ENCODE assay signal across 14 mouse cellular contexts in genomic region chr13:9405399-9405798, GRCm38 (mm10).
"Had no signal": no experiment of that assay in that cellular context is flagged by ENCODE, and none has a peak within 500 bp of the region (broad histone marks: within the 10 kb centered on the region; RNA-seq: fewer than 3 reads in every experiment).

No protein-coding gene starts in this region.

- H3K4me1 ChIP-seq: limb, embryonic 13.5 days; midbrain, embryonic 12.5 days; neural tube, embryonic 13.5 days had no signal

- H3K9ac ChIP-seq: limb, embryonic 13.5 days; liver, embryonic 14.5 days; midbrain, embryonic 12.5 days; neural tube, embryonic 13.5 days had no signal

- H3K4me3 ChIP-seq: limb, embryonic 13.5 days; midbrain, embryonic 12.5 days; neural tube, embryonic 13.5 days had no signal

- H3K27me3 ChIP-seq: limb, embryonic 13.5 days; midbrain, embryonic 12.5 days; neural tube, embryonic 13.5 days had no signal

- H3K4me2 ChIP-seq: limb, embryonic 13.5 days; midbrain, embryonic 12.5 days; neural tube, embryonic 13.5 days had no signal

- ATAC-seq: intestine, postnatal 0 days; midbrain, embryonic 16.5 days had no signal

- H3K27ac ChIP-seq: limb, embryonic 13.5 days; liver, embryonic 14.5 days; midbrain, embryonic 12.5 days; neural tube, embryonic 13.5 days; stomach, postnatal 0 days had no signal

- H3K36me3 ChIP-seq: limb, embryonic 13.5 days; midbrain, embryonic 12.5 days; neural tube, embryonic 13.5 days had no signal

- DNase-seq: kidney, adult 8-10 months; kidney, postnatal 10 days; kidney, postnatal 4 days; left cerebral cortex, postnatal 4 days; lung, adult 18-20 months; right cerebral cortex, postnatal 4 days; spleen, adult 18-20 months had no signal
